Mouse (Mus musculus): ENCODE measurements at regions not wholly inside any gene's neighbourhood (a gene's known extent, or its start where the extent isn't known, plus 50 kb on each side); places are given as distances from the start of the nearest gene placed in this dataset.

- no peak overlapping the region for H3K4me2 ChIP-seq (ENCODE audit: low read length)
- H3K27me3 ChIP-seq (replicated peaks; ENCODE audit: control insufficient read depth, insufficient read depth, low read length), result no peaks in the 10 kb centered on the region; the same call in 1 of the 2 replicates
- no peaks in the 10 kb centered on the region for H3K9me3 ChIP-seq (ENCODE audit: control insufficient read depth, low read length)
- no peak for ATAC-seq
- no peak overlapping the region for H3K9ac ChIP-seq (replicated peaks; ENCODE audit: low read depth, low read length)
- WGBS, result 88% methylated on average over 5 of the region's 5 CpGs
- H3K27ac ChIP-seq (ENCODE audit: low read length), result no peak overlapping the region
- no peak overlapping the region for H3K4me3 ChIP-seq (replicated peaks; ENCODE audit: low read length)
- H3K36me3 ChIP-seq (ENCODE audit: control insufficient read depth, insufficient read depth), result no peaks in the 10 kb centered on the region
- no peaks in the 10 kb centered on the region for H3K4me1 ChIP-seq (replicated peaks; ENCODE audit: control insufficient read depth, insufficient read depth, low read length)
These were observed 141.8 kb downstream of the Diras2 start for GRCm38 (mm10) chr13:52389271-52389670.

DNA sequence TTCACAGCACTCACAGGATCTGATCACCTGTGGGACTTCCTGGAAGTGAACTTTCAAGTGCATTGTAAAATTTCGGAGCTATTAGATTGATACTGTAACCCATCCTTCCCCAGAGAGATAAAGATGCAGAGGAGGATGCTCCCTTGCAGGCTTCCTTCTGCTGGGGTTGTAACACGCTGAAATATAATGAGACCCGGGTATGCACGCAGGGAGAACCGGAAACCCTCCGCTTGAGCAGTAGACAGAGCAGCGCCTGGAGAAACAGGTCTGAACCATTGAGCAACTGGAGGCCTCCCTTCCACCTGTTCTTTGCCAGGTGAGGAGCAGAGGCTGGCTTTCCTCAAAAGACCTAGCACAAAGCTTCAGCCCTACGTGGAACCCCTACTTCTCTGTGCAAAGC, 135.3 kb downstream of the Diras2 start:
- WGBS, result 87% methylated on average over 8 of the region's 8 CpGs
- Histone ChIP-seq H3K27me3 (replicated peaks; ENCODE audit: control insufficient read depth, insufficient read depth, low read length) (no peaks in the 10 kb centered on the region; the same call in 1 of the 2 replicates), H3K4me3 (replicated peaks; ENCODE audit: low read length) (no peak overlapping the region), H3K27ac (ENCODE audit: low read length) (no peak overlapping the region), H3K4me1 (replicated peaks; ENCODE audit: control insufficient read depth, insufficient read depth, low read length) (no peaks in the 10 kb centered on the region), H3K36me3 (ENCODE audit: control insufficient read depth, insufficient read depth) (no peaks in the 10 kb centered on the region), H3K4me2 (ENCODE audit: low read length) (no peak overlapping the region), H3K9ac (replicated peaks; ENCODE audit: low read depth, low read length) (no peak overlapping the region), H3K9me3 (ENCODE audit: control insufficient read depth, low read length) (no peaks in the 10 kb centered on the region)
- no peak for ATAC-seq

DNA sequence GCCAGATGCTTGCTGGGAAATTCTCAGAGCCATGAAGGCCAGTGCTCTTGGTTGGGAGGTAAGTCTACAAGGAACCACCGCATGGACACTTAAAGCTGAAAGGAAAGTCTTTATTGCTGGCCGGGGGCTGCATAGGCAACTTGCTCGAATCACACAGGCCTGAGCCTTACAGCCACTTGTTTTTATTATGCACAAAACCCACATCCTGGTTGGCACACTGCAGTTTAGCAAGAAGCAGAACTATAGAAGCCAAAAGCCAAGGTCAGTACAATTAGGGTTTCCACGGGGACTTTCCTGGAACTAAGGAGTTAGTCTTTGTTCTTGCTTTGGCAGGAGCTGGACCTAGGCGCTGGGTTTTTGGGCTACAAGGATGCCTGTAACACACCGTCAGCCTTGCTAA, 132.7 kb downstream of the Diras2 start:
- no peak for ATAC-seq
- no peaks in the 10 kb centered on the region; the same call in 1 of the 2 replicates for H3K27me3 ChIP-seq (replicated peaks; ENCODE audit: control insufficient read depth, insufficient read depth, low read length)
- no peak overlapping the region for H3K9ac ChIP-seq (replicated peaks; ENCODE audit: low read depth, low read length)
- H3K36me3 ChIP-seq (ENCODE audit: control insufficient read depth, insufficient read depth), result no peaks in the 10 kb centered on the region
- no peaks in the 10 kb centered on the region for H3K4me1 ChIP-seq (replicated peaks; ENCODE audit: control insufficient read depth, insufficient read depth, low read length)
- no peaks in the 10 kb centered on the region for H3K9me3 ChIP-seq (ENCODE audit: control insufficient read depth, low read length)
- H3K27ac ChIP-seq (ENCODE audit: low read length), result no peak overlapping the region
- H3K4me2 ChIP-seq (ENCODE audit: low read length), result no peak overlapping the region
- WGBS, result 62% methylated on average over 6 of the region's 6 CpGs
- no peak overlapping the region for H3K4me3 ChIP-seq (replicated peaks; ENCODE audit: low read length)

DNA sequence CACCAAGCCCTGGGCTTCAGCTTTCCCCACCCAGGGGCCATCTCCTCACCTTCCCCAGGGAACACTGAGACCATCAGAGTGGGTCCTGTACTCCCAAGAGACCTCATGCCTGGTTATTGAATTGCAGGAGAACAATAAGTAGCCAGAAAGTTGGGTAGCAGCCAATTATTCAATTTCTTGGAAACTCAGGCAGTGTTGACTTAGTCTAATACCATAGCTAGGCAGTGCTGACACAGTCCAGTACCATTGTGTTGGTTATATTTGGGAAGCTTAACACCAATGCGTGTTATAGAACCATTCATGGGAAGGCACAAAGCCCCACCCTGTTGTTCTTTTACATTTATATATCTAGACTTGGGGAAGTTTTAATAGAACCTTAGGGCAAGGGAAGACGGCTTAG, 131.9 kb downstream of the Diras2 start:
- H3K9ac ChIP-seq (replicated peaks; ENCODE audit: low read depth, low read length), result no peak overlapping the region

DNA sequence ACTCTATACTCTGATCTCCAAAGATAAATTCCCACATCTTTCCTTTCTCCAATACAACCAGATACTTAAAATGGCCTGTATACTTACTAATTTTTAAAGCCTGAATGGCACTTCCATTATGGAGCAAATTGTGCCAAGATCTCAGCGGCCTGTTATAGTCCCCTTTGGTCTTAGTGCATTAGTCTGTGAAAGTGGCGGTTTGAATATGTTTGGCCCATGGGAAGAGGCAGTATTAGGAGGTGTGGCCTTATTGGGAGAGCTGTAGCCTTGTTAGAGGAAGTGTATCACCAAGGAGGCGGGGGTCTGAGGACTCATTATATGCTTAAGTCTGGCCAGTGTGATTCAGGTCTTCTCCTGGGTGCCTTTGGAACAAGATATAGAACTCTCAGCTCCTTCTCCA, 127.3 kb downstream of the Diras2 start:
- Histone ChIP-seq H3K9ac (replicated peaks; ENCODE audit: low read depth, low read length) (no peak overlapping the region), H3K4me1 (replicated peaks; ENCODE audit: control insufficient read depth, insufficient read depth, low read length) (no peaks in the 10 kb centered on the region), H3K4me2 (ENCODE audit: low read length) (no peak overlapping the region), H3K4me3 (replicated peaks; ENCODE audit: low read length) (no peak overlapping the region), H3K9me3 (ENCODE audit: control insufficient read depth, low read length) (no peaks in the 10 kb centered on the region), H3K36me3 (ENCODE audit: control insufficient read depth, insufficient read depth) (no peaks in the 10 kb centered on the region), H3K27me3 (replicated peaks; ENCODE audit: control insufficient read depth, insufficient read depth, low read length) (no peaks in the 10 kb centered on the region), H3K27ac (ENCODE audit: low read length) (no peak overlapping the region)
- WGBS, result 31% methylated on average over 3 of the region's 3 CpGs
- ATAC-seq, result peak; percentile 62

More for the DNA sequence above, 131.9 kb downstream of the Diras2 start:
- Histone ChIP-seq H3K27me3 (replicated peaks; ENCODE audit: control insufficient read depth, insufficient read depth, low read length) (no peaks in the 10 kb centered on the region), H3K27ac (ENCODE audit: low read length) (no peak overlapping the region), H3K4me2 (ENCODE audit: low read length) (no peak overlapping the region), H3K36me3 (ENCODE audit: control insufficient read depth, insufficient read depth) (no peaks in the 10 kb centered on the region), H3K9me3 (ENCODE audit: control insufficient read depth, low read length) (no peaks in the 10 kb centered on the region), H3K4me3 (replicated peaks; ENCODE audit: low read length) (no peak overlapping the region), H3K4me1 (replicated peaks; ENCODE audit: control insufficient read depth, insufficient read depth, low read length) (no peaks in the 10 kb centered on the region)
- no peak for ATAC-seq
- 88% methylated on average over 2 of the region's 2 CpGs for WGBS

- Histone ChIP-seq H3K9ac (replicated peaks; ENCODE audit: low read depth, low read length) (no peak overlapping the region), H3K36me3 (ENCODE audit: control insufficient read depth, insufficient read depth) (no peaks in the 10 kb centered on the region), H3K27me3 (replicated peaks; ENCODE audit: control insufficient read depth, insufficient read depth, low read length) (no peaks in the 10 kb centered on the region), H3K9me3 (ENCODE audit: control insufficient read depth, low read length) (peaks cover 8% of the 10 kb centered on the region; the same call in 1 of the 2 replicates), H3K27ac (ENCODE audit: low read length) (no peak overlapping the region), H3K4me1 (replicated peaks; ENCODE audit: control insufficient read depth, insufficient read depth, low read length) (no peaks in the 10 kb centered on the region), H3K4me3 (replicated peaks; ENCODE audit: low read length) (no peak overlapping the region), H3K4me2 (ENCODE audit: low read length) (no peak overlapping the region)
- WGBS, result 41% methylated on average over 1 of the region's 1 CpGs
- ATAC-seq, result no peak
These were observed 114.8 kb downstream of the Diras2 start for GRCm38 (mm10) chr13:52416301-52416700.

- WGBS, result 85% methylated on average over 3 of the region's 3 CpGs
- Histone ChIP-seq H3K4me3 (replicated peaks; ENCODE audit: low read length) (no peak overlapping the region), H3K4me2 (ENCODE audit: low read length) (no peak overlapping the region), H3K4me1 (replicated peaks; ENCODE audit: control insufficient read depth, insufficient read depth, low read length) (no peaks in the 10 kb centered on the region), H3K27ac (ENCODE audit: low read length) (no peak overlapping the region), H3K9ac (replicated peaks; ENCODE audit: low read depth, low read length) (no peak overlapping the region), H3K9me3 (ENCODE audit: control insufficient read depth, low read length) (no peaks in the 10 kb centered on the region), H3K36me3 (ENCODE audit: control insufficient read depth, insufficient read depth) (no peaks in the 10 kb centered on the region), H3K27me3 (replicated peaks; ENCODE audit: control insufficient read depth, insufficient read depth, low read length) (no peaks in the 10 kb centered on the region)
- ATAC-seq, result no peak
These were observed 108.6 kb downstream of the Diras2 start for GRCm38 (mm10) chr13:52422456-52422855.

GRCm38 (mm10) chr13:52428527-52428926, 102.6 kb downstream of the Diras2 start:
- Histone ChIP-seq H3K36me3 (ENCODE audit: control insufficient read depth, insufficient read depth) (no peaks in the 10 kb centered on the region), H3K9me3 (ENCODE audit: control insufficient read depth, low read length) (no peaks in the 10 kb centered on the region), H3K9ac (replicated peaks; ENCODE audit: low read depth, low read length) (no peak overlapping the region), H3K27ac (ENCODE audit: low read length) (no peak overlapping the region), H3K4me3 (replicated peaks; ENCODE audit: low read length) (no peak overlapping the region), H3K27me3 (replicated peaks; ENCODE audit: control insufficient read depth, insufficient read depth, low read length) (no peaks in the 10 kb centered on the region), H3K4me1 (replicated peaks; ENCODE audit: control insufficient read depth, insufficient read depth, low read length) (no peaks in the 10 kb centered on the region), H3K4me2 (ENCODE audit: low read length) (no peak overlapping the region)
- WGBS, result 85% methylated on average over 5 of the region's 5 CpGs
- no peak for ATAC-seq

- Histone ChIP-seq H3K9ac (replicated peaks; ENCODE audit: low read depth, low read length) (no peak overlapping the region), H3K27me3 (replicated peaks; ENCODE audit: control insufficient read depth, insufficient read depth, low read length) (no peaks in the 10 kb centered on the region), H3K4me1 (replicated peaks; ENCODE audit: control insufficient read depth, insufficient read depth, low read length) (no peaks in the 10 kb centered on the region), H3K4me2 (ENCODE audit: low read length) (no peak overlapping the region), H3K36me3 (ENCODE audit: control insufficient read depth, insufficient read depth) (no peaks in the 10 kb centered on the region), H3K4me3 (replicated peaks; ENCODE audit: low read length) (no peak overlapping the region), H3K27ac (ENCODE audit: low read length) (no peak overlapping the region), H3K9me3 (ENCODE audit: control insufficient read depth, low read length) (no peaks in the 10 kb centered on the region)
- ATAC-seq, result no peak
- WGBS, result 84% methylated on average over 8 of the region's 8 CpGs
These were observed 94.3 kb downstream of the Diras2 start for GRCm38 (mm10) chr13:52436756-52437155.

- WGBS, result 85% methylated on average over 10 of the region's 10 CpGs
- no peak overlapping the region for H3K27ac ChIP-seq (ENCODE audit: low read length)
These were observed 85.6 kb downstream of the Diras2 start for GRCm38 (mm10) chr13:52445513-52445912.

More at GRCm38 (mm10) chr13:52445513-52445912, 85.6 kb downstream of the Diras2 start:
- Histone ChIP-seq H3K9me3 (ENCODE audit: control insufficient read depth, low read length) (no peaks in the 10 kb centered on the region), H3K4me1 (replicated peaks; ENCODE audit: control insufficient read depth, insufficient read depth, low read length) (no peaks in the 10 kb centered on the region; the same call in 1 of the 2 replicates), H3K9ac (replicated peaks; ENCODE audit: low read depth, low read length) (no peak overlapping the region), H3K27me3 (replicated peaks; ENCODE audit: control insufficient read depth, insufficient read depth, low read length) (no peaks in the 10 kb centered on the region), H3K4me3 (replicated peaks; ENCODE audit: low read length) (no peak overlapping the region), H3K36me3 (ENCODE audit: control insufficient read depth, insufficient read depth) (no peaks in the 10 kb centered on the region), H3K4me2 (ENCODE audit: low read length) (no peak overlapping the region)
- no peak for ATAC-seq
